Mouse (Mus musculus) left cerebral cortex, adult 2 months (tissue): Measurements from ENCODE around the gene Anks1b. TPM values are rescaled to one million over a fixed set of nuclear protein-coding genes. Genes with fewer than 3 reads are reported as not detected.

Experiments
- DNase-seq, 2 experiments: peaks; one replicate each; pipeline ENCODE4 v3.0.0; 2021 to 2022; ENCODE audit warnings: low spot score in 2 of 2, mixed read lengths in 1 of 2; ENCODE audit errors: extremely low spot score in 1 of 2
- H3K27ac ChIP-seq: fragments of 200-600 bp; 2 replicates; pipeline ENCODE4 v1.8.1; 2022
- H3K4me3 ChIP-seq: fragments of 200-600 bp; 2 replicates; pipeline ENCODE4 v1.8.1; 2022
- CTCF ChIP-seq: fragments of 200-600 bp; IDR thresholded peaks from 2 replicates; pipeline ENCODE4 v1.8.1; 2022; ENCODE audit warnings: antibody characterized with exemption, mild to moderate bottlenecking, moderate library complexity
- intact Hi-C: fragments of 180-260 bp; cut with DNase I; formaldehyde crosslinking; loops from one replicate; pipeline ENCODE4 v1.15.1; 2025
- total RNA-seq, 2 experiments: library from RNA; stranded (reverse); gene quantifications; 2 replicates each; pipeline ENCODE4 v1.2.3; 2021

Gene Anks1b
- total RNA-seq, 2 experiments from 2014 or later, result 472 to 474 TPM

DNA sequence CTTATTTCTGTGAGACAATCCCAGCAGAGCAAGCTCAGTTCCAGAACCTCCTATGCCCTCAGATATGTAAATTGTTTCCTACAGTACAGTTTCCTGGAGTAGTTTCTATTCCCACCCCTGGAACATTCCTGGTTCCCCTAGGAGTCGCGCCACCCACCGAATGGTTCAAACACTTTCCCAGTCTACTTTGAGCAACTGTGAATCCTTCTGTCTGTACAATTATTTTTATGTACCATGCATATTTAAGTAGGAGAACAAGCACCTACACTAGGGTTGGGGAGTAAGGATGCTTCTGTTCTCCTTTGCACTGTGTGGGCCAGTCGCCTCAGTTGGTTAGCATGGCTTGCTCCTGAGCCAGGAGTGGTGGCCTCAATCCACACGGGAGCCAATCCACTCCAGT is 999.9 kb downstream of the Anks1b start:
- H3K27ac ChIP-seq, result peak overlapping the region; percentile 50
- H3K4me3 ChIP-seq, result no peak overlapping the region
- TF ChIP-seq CTCF, result no peak
- DNase-seq, result no peak
- intact Hi-C loops, result loop anchor here (5.0 kb wide), 3 partner anchors 41 to 121 kb away; no protein-coding TSS in a partner anchor

DNA sequence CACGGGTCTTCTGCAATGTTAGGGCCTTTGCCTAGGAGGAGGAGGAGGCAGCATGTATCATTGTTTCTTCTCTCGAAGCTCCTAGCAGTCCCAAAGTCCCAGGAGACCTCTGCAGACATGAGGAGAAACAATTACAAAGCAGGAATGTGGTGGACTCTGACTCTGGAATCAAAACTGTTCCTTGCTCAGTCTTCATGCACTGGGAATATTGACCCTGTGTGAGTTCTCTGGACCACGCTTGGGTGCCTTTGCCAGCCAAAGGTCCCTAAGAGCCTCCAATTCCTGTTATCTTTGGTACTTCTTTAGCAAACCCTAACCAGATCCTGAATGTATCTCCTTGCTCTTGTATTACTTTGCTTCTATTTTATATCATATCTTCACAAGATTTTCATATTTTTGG is 1000.9 kb downstream of the Anks1b start:
- intact Hi-C loops, result loop anchor here (5.0 kb wide), 3 partner anchors 42 to 122 kb away; no protein-coding TSS in a partner anchor
- no peak overlapping the region for H3K4me3 ChIP-seq
- no peak for TF ChIP-seq CTCF
- no peak for DNase-seq
- H3K27ac ChIP-seq, result 0 out of 2 replicates have a peak overlapping the region, but pooled peaks have one; percentile 30

DNA sequence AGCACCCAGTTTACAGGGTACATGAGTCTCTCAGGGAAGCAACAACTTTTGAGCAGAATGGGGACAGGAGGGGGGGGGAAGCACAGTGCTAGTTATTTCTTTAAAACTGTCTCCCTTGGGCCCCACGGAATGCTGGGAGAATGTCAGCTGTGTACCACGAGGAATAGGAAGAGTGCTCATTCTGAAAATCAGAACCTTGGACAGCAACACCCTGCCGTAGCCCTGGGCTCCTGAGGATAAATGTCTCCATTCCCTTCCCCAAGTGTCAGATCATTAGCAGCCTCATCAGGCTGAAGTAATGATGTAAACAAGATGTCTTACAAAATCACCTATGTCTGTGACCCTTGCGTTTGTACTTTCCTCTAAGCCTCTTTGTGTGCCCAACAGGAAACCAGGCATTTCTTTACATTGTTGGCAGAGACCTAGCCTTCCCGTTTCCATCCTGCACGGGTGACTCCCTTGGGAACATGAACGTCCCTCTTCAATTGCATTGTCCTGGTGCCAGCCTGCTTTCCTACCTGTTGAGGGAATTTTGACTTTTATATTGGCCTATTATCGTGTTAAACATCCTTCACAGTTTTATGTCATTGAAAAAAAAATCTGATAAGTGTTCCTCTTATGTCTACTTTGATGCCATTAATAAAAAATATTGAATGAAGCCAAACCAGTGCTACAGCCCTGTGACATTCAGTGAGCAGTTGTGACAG is 1007.7 kb downstream of the Anks1b start:
- no peak for DNase-seq
- Histone ChIP-seq H3K4me3 (no peak overlapping the region), H3K27ac (no peak overlapping the region)
- intact Hi-C loops, result no loop called here
- TF ChIP-seq CTCF, result no peak

DNA sequence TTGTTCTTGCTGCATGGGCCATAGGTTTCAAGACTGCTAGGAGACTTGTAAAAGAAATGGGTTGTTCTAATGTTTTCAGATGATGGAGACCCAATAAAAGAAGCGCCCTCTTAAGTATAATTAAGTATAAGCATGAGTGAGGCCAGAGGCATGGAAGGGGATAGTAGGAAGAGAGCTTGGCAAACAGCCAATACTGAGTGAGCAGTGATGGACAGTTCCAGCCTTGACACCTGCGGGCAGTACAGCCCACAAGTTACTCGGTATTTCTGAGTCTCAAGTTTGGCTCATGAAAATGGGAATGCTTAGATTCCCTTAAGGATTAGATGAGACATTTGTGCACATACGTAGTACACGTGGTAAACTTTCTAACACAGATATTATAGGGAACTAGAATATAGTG is 1016.3 kb downstream of the Anks1b start:
- no peak overlapping the region for H3K27ac ChIP-seq
- H3K4me3 ChIP-seq, result no peak overlapping the region
- TF ChIP-seq CTCF, result no peak
- intact Hi-C loops, result no loop called here
- no peak for DNase-seq

DNA sequence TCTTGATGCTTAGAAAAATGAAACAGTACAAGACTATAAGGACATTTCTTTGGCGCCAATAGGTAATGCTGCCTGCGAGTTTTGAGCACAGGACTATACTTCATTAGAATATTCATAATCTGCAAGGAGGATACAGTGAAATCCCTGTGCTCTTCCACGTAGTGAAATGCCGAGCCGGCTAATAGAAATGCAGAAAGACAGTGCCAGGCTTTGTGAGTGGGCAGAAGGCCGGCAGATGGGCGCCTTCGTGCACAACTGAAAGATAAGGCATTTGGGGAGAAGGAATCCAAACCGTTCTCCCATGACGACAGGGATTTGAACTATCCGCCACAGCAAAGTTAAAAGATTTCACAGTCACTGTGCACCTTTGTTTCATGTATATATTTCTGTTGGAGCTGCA is 1019.4 kb downstream of the Anks1b start:
- no peak for TF ChIP-seq CTCF
- intact Hi-C loops, result no loop called here
- peak overlapping the region; percentile 32; the same call in 1 of the 2 replicates for H3K27ac ChIP-seq

DNA sequence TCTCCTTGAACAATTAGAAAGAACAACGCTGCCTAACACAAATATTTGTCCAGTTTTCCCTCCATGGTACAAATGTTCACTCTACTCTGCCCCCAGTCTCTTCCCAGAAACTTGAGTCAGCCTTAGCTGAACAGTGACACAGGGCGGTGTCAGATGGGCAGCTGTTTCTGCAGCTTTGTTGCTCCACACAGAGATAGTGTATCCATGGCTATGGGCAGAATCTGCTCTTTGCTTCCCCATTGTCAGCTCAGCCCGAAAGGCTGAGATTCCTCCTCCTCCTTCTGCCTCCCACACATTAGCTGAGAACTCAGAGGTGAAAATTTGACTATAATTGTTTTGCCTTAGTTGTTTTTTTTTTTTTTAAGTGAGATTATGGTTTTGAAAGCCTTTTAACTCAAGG is 1024.6 kb downstream of the Anks1b start:
- 0 out of 2 replicates have a peak overlapping the region, but pooled peaks have one; percentile 36 for H3K27ac ChIP-seq
- no peak overlapping the region for H3K4me3 ChIP-seq
- intact Hi-C loops, result no loop called here
- TF ChIP-seq CTCF, result no peak
- peak in 1 of 2 experiments; percentile 25 for DNase-seq

More for the DNA sequence above, 1019.4 kb downstream of the Anks1b start:
- no peak overlapping the region for H3K4me3 ChIP-seq
- peak; percentile 33 to 51 for DNase-seq

DNA sequence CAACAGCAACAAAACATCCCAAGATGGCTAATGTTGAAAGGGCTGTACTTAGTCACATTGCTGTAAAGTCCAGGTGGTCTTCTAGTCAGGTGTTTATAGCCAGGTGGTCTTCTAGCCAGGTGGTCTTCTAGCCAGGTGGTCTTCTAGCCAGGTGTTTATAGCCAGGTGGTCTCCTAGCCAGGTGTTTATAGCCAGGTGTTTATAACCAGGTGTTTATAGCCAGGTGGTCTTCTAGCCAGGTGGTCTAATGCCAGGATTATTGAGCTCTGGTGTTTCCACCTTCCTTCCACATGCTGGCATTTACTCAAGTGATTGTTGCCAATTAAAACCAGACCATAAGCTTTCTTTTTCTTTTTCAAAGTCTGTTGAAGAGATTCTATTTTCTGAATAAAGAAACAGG is 1030.9 kb downstream of the Anks1b start:
- intact Hi-C loops, result no loop called here
- TF ChIP-seq CTCF, result no peak
- no peak overlapping the region for H3K4me3 ChIP-seq
- no peak overlapping the region for H3K27ac ChIP-seq
- DNase-seq, result no peak

DNA sequence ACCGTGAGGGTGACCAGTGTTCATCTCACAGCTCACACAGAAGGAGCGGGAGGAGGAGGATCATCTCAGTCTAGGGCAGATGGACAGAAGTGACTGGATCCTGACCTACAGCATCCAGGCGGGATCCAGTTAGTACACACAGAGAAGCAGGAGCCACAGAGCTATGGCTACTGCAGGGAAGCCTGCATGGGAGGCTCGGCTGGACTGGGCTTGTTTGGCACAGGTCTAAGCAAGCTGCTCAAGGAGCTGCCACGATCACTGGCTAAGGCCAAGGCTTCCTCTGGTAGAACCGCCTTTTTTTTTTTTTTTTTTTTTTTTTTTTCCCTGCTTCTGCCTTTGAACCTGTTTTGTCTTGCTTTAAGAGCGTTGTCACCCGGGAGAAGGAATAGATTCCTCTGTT is 1034.1 kb downstream of the Anks1b start:
- no peak for TF ChIP-seq CTCF
- DNase-seq, result no peak
- intact Hi-C loops, result no loop called here
- Histone ChIP-seq H3K4me3 (no peak overlapping the region), H3K27ac (no peak overlapping the region; the same call in 1 of the 2 replicates)

DNA sequence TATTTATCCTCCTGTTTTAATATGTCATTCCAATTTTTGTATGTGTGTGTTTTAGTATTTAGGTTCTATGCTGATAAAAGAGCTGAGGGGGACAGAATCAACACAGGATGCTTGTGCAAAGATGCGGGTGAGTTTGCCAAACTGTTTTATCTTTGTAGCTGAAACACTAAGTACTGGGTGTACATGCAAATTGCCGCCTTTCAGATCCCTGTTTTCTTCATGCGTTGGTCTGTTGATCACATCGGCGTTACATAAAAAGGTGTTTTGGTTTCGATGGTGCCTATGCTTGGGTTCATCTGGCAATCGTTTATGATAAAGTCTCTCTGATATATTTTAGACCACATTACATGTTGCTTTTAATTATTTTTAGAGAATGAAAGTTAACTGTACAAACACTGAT is 1050.2 kb downstream of the Anks1b start:
- no peak for DNase-seq
- no peak overlapping the region for H3K4me3 ChIP-seq
- intact Hi-C loops, result no loop called here
- peak overlapping the region; percentile 68 for H3K27ac ChIP-seq
- TF ChIP-seq CTCF, result no peak

DNA sequence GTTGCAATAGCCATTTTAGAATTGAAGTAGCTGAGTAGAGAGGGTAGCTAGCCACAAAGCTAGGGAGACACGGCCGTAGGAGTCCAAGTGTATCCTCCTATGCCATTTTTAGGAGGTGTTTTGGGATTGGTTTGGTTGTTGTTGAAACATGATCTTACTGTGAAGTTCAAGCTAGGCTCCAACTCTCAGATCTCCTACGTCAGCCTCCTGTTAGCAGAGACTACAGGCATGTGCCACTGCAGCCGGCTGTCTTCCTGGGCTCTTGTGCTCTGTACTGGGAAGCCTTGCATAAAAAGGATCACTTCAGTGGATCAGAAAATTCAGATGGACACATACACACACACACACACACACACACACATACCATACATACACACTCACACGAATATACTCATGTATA is 1059.8 kb downstream of the Anks1b start:
- Histone ChIP-seq H3K4me3 (no peak overlapping the region), H3K27ac (no peak overlapping the region)
- intact Hi-C loops, result no loop called here
- DNase-seq, result no peak
- no peak for TF ChIP-seq CTCF

DNA sequence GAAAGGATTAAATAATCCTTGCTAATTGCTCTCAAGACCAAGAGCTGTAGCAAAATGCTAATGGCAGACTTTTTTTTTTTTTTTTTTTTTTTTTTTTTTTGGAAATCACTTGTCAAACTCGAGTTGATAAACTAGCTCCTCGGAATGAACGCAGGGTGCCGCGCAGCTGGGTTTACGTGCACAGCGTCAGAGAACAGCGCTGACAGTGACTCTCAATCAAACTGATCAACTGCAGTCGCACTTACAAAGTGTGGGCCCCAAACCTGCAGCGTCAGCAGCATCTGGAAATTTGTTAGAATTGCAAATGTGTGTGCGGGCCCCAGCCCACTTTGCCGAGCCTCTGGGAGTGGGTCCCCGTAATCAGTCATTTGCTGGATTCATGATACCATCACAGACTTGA is 1061.4 kb downstream of the Anks1b start:
- no peak for DNase-seq
- intact Hi-C loops, result no loop called here
- TF ChIP-seq CTCF, result no peak
- H3K27ac ChIP-seq, result peak overlapping the region; percentile 7; the same call in 1 of the 2 replicates
- no peak overlapping the region for H3K4me3 ChIP-seq

DNA sequence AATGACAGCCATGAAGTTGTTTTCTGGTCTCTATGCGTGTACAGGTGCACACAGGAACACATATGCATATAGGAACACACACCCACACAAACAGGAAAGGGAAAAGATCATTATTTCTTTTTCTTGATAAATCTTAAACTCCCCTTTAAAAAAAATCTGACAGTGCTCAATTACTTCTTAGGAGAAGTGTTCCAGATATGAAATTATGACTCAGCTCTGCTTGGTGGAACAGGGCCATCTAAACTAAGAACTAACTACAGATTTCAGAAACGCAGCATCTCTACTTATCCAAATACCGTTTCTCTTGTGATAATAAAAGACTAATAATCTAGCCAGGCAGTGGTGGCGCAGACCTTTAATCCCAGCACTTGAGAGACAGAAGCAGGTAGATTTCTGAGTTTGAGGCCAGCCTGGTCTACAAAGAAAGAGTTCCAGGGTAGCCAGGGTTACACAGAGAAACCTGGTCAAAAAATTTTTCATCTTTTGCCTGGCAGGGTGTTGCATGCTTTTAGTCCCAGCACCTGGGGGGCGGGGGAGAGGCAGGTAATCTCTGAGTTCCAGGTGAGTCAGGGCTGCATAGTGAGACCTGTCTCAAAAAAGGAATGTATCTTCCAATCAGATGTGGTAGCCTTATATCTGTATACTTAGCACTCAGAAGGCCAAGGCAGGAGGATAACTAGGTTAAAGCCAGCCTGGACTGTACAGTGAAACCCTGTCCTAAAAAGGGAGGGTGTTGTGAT is 1064.6 kb downstream of the Anks1b start:
- H3K4me3 ChIP-seq, result no peak overlapping the region
- DNase-seq, result no peak
- no peak for TF ChIP-seq CTCF
- peak overlapping the region; percentile 71; the same call in 1 of the 2 replicates for H3K27ac ChIP-seq
- intact Hi-C loops, result no loop called here
